Comparison of ENCODE assay signal across 8 mouse cellular contexts in the genomic region with DNA sequence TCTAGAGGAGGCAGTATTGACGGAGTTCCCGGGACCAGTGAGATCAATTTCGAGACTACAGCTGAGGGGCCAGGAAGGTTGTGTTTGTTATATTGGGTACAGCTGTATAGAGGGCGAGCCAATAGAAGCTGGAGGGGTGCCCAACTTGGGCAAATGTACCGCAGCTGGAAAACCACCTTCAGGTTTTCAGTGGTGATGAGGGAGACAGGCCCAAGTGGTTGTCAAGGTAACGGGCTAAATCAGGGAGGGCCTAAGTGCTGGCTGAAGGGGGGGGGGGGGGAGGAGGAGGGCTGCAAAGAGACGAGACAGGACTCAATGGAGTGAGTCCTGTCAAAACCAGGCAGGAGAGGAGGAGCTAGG. TPM values are rescaled to one million over a fixed set of nuclear protein-coding genes. Genes with fewer than 3 reads are reported as not detected.
DNase-seq lines count a peak whose midpoint lies in the region; ATAC-seq and TF ChIP-seq lines count a peak whose summit lies in the region.

No protein-coding gene starts in this region.

- peaks cover 75% of the 10 kb centered on the region for H3K4me1 ChIP-seq in heart, embryonic 12.5 days (replicated peaks)
- peaks cover 0 to 7% of the 10 kb centered on the region in 2 experiments; a peak in 1 of 4 replicates for H3K4me1 ChIP-seq in ES-E14 (ENCODE audit: control insufficient read depth in 2 of 2, insufficient read depth in 2 of 2, low read length in 2 of 2, poor library complexity in 1 of 2)
- peaks cover 70% of the 10 kb centered on the region for H3K4me1 ChIP-seq in forebrain, embryonic 15.5 days

- no peak for ATAC-seq in heart, embryonic 12.5 days (ENCODE audit: insufficient number of reproducible peaks, low FRiP score)
- no peak for ATAC-seq in forebrain, embryonic 15.5 days (replicated peaks)

- DNase-seq in heart, adult 9 months (ENCODE audit: low spot score in 2 of 2) = no peak
- DNase-seq in ES-E14 (ENCODE audit: low read depth, low spot score) = no peak
- DNase-seq in lung, postnatal 10 days = peak; percentile 72
- no peak for DNase-seq in ovary, adult 18-20 months (ENCODE audit: low spot score)
- DNase-seq in kidney, adult 8-10 months = no peak
- no peak for DNase-seq in kidney, adult 9 months

- peak overlapping the region; percentile 94 for H3K4me2 ChIP-seq in heart, embryonic 12.5 days
- peak overlapping the region; percentile 98 for H3K4me2 ChIP-seq in forebrain, embryonic 15.5 days (replicated peaks)

- 37% methylated on average over 7 of the region's 7 CpGs for WGBS in heart, embryonic 12.5 days
- WGBS in forebrain, embryonic 15.5 days = 11% methylated on average over 7 of the region's 7 CpGs

- H3K36me3 ChIP-seq in heart, embryonic 12.5 days = no peaks in the 10 kb centered on the region
- peaks cover 6% of the 10 kb centered on the region for H3K36me3 ChIP-seq in ES-E14 (ENCODE audit: control insufficient read depth, insufficient read depth, low read length, poor library complexity, severe bottlenecking)
- H3K36me3 ChIP-seq in forebrain, embryonic 15.5 days = peaks cover 8% of the 10 kb centered on the region; the same call in 1 of the 2 replicates

- no peaks in the 10 kb centered on the region for H3K27me3 ChIP-seq in heart, embryonic 12.5 days (replicated peaks)
- no peaks in the 10 kb centered on the region for H3K27me3 ChIP-seq in forebrain, embryonic 15.5 days

- in situ Hi-C loops in ES-E14 (cut with MboI; ENCODE audit: low sequenced_read_pairs in 2 of 2, unreplicated experiment in 2 of 2) = loop anchor here in 1 of 2 experiments (5.0 kb wide), 1 partner anchor 34 kb away; a partner anchor contains a TSS

- H3K4me3 ChIP-seq in heart, embryonic 12.5 days = 0 out of 2 replicates have a peak overlapping the region, but pooled peaks have one; percentile 67
- H3K4me3 ChIP-seq in ES-E14 (ENCODE audit: insufficient read depth in 1 of 2, low read depth in 1 of 2, low read length in 2 of 2, poor library complexity in 1 of 2, severe bottlenecking in 1 of 2) = peak overlapping the region in 1 of 2 experiments; percentile 32; a peak in 1 of 4 replicates
- peak overlapping the region; percentile 12; the same call in 1 of the 2 replicates for H3K4me3 ChIP-seq in forebrain, embryonic 15.5 days

- no peaks in the 10 kb centered on the region for H3K9me3 ChIP-seq in heart, embryonic 12.5 days (replicated peaks)
- H3K9me3 ChIP-seq in ES-E14 (ENCODE audit: control insufficient read depth, insufficient read depth, low read depth, low read length) = no peaks in the 10 kb centered on the region
- no peaks in the 10 kb centered on the region for H3K9me3 ChIP-seq in forebrain, embryonic 15.5 days

- no peak overlapping the region for H3K9ac ChIP-seq in heart, embryonic 12.5 days
- no peak overlapping the region for H3K9ac ChIP-seq in ES-E14 (ENCODE audit: insufficient read depth, low read depth, low read length, poor library complexity, severe bottlenecking)
- H3K9ac ChIP-seq in forebrain, embryonic 15.5 days (replicated peaks) = peak overlapping the region; percentile 99; the same call in 1 of the 2 replicates

- H3K27ac ChIP-seq in heart, embryonic 12.5 days (ENCODE audit: poor library complexity, severe bottlenecking) = peak overlapping the region; percentile 100
- H3K27ac ChIP-seq in ES-E14 (ENCODE audit: insufficient read depth, low read depth, low read length, poor library complexity, severe bottlenecking) = peak overlapping the region; percentile 29
- peak overlapping the region; percentile 100 for H3K27ac ChIP-seq in forebrain, embryonic 15.5 days (replicated peaks)

TF ChIP-seq in ES-E14, 5 proteins besides CTCF, POLR2A, EP300 and RAD21:
- TF ChIP-seq ZC3H11A (IDR thresholded peaks at IDR 0.05; ENCODE audit: borderline replicate concordance, low read depth, low read length) (no peak), CHD2 (IDR thresholded peaks at IDR 0.05; ENCODE audit: low read depth, low read length) (no peak), HCFC1 (IDR thresholded peaks at IDR 0.05; ENCODE audit: borderline replicate concordance, insufficient read depth, low read length) (no peak)

RNA-seq across cellular contexts. Expression of a gene that starts 1.3 kb away (rescaled TPM):
- polyA plus RNA-seq in heart, embryonic 12.5 days (2016; fragmentation: Nextera tagmentation; extraction: Ambion mirVana) = 1.0 and 1.3 TPM in 2 replicates
- total RNA-seq in ES-E14 (2012; rRNA removed) = 2.3 and 2.5 TPM in 2 replicates
- 11.4 and 12.4 TPM in 2 replicates for polyA plus RNA-seq in forebrain, embryonic 15.5 days (2015; fragmentation: Nextera tagmentation; extraction: Ambion mirVana)

RNA-seq across cellular contexts. Expression of a gene that starts 8.2 kb away (rescaled TPM):
- polyA plus RNA-seq in heart, embryonic 12.5 days (2016; fragmentation: Nextera tagmentation; extraction: Ambion mirVana) = 7.4 and 8.1 TPM in 2 replicates
- total RNA-seq in ES-E14 (2012; rRNA removed) = 7.6 and 9.8 TPM in 2 replicates
- 13.6 and 13.7 TPM in 2 replicates for polyA plus RNA-seq in forebrain, embryonic 15.5 days (2015; fragmentation: Nextera tagmentation; extraction: Ambion mirVana)

RNA-seq across cellular contexts. Expression of a gene that starts 35.4 kb away (rescaled TPM):
- 58.5 and 58.6 TPM in 2 replicates for polyA plus RNA-seq in heart, embryonic 12.5 days (2016; fragmentation: Nextera tagmentation; extraction: Ambion mirVana)
- 22.9 and 27.0 TPM in 2 replicates for total RNA-seq in ES-E14 (2012; rRNA removed)
- 82.0 and 82.9 TPM in 2 replicates for polyA plus RNA-seq in forebrain, embryonic 15.5 days (2015; fragmentation: Nextera tagmentation; extraction: Ambion mirVana)

RNA-seq across cellular contexts. Expression of a gene that starts 48.8 kb away (rescaled TPM):
- not detected in 2 replicates for polyA plus RNA-seq in heart, embryonic 12.5 days (2016; fragmentation: Nextera tagmentation; extraction: Ambion mirVana)
- total RNA-seq in ES-E14 (2012; rRNA removed) = not detected in 2 replicates
- polyA plus RNA-seq in forebrain, embryonic 15.5 days (2015; fragmentation: Nextera tagmentation; extraction: Ambion mirVana) = not detected in 2 replicates

Comparison
In these comparisons a context has a peak if more than half of its experiments do, and no peak if none do; other contexts are left out.
1. H3K27ac ChIP-seq: peak in every context shown above with its lines; median percentile 100 in heart, embryonic 12.5 days; 100 in forebrain, embryonic 15.5 days; 29 in ES-E14.